In genomic region chr9:108824755-108825413, GRCm38 (mm10) we compare ENCODE assay signal across 8 mouse cellular contexts. TPM values are rescaled to one million over a fixed set of nuclear protein-coding genes. Genes with fewer than 3 reads are reported as not detected.
DNase-seq lines count a peak whose midpoint lies in the region; ATAC-seq lines count a peak whose summit lies in the region.

No protein-coding gene starts in this region.

- H3K27me3 ChIP-seq in heart, embryonic 11.5 days (ENCODE audit: control insufficient read depth, insufficient read depth, low read length), result peaks cover 68% of the 10 kb centered on the region
- H3K27me3 ChIP-seq in embryonic facial prominence, embryonic 12.5 days, result peaks cover 69% of the 10 kb centered on the region
- peaks cover 58% of the 10 kb centered on the region for H3K27me3 ChIP-seq in intestine, embryonic 16.5 days (replicated peaks; ENCODE audit: control insufficient read depth, insufficient read depth, low read length)
- H3K27me3 ChIP-seq in midbrain, embryonic 15.5 days (replicated peaks), result peaks cover 8% of the 10 kb centered on the region

- H3K4me2 ChIP-seq in heart, embryonic 11.5 days, result no peak overlapping the region
- H3K4me2 ChIP-seq in embryonic facial prominence, embryonic 12.5 days (replicated peaks), result no peak overlapping the region
- no peak overlapping the region for H3K4me2 ChIP-seq in intestine, embryonic 16.5 days (ENCODE audit: low read depth, low read length)
- peak overlapping the region; percentile 91 for H3K4me2 ChIP-seq in midbrain, embryonic 15.5 days

- no peak overlapping the region for H3K9ac ChIP-seq in heart, embryonic 11.5 days (ENCODE audit: low read depth, low read length)
- H3K9ac ChIP-seq in embryonic facial prominence, embryonic 12.5 days, result no peak overlapping the region
- no peak overlapping the region for H3K9ac ChIP-seq in intestine, embryonic 16.5 days (ENCODE audit: low read depth, low read length)
- peak overlapping the region; percentile 78 for H3K9ac ChIP-seq in midbrain, embryonic 15.5 days

- peaks cover 12% of the 10 kb centered on the region for H3K4me1 ChIP-seq in heart, embryonic 11.5 days (ENCODE audit: control insufficient read depth, insufficient read depth, low read length)
- peaks cover 10% of the 10 kb centered on the region; the same call in 1 of the 2 replicates for H3K4me1 ChIP-seq in embryonic facial prominence, embryonic 12.5 days
- peaks cover 11% of the 10 kb centered on the region for H3K4me1 ChIP-seq in intestine, embryonic 16.5 days (ENCODE audit: control insufficient read depth, insufficient read depth, low read length)
- H3K4me1 ChIP-seq in midbrain, embryonic 15.5 days, result peaks cover 37% of the 10 kb centered on the region

- no peak for ATAC-seq in heart, embryonic 11.5 days (replicated peaks; ENCODE audit: insufficient number of reproducible peaks, low FRiP score, low TSS enrichment)
- ATAC-seq in embryonic facial prominence, embryonic 12.5 days (ENCODE audit: insufficient number of reproducible peaks, insufficient read depth, low FRiP score, low TSS enrichment), result peak; percentile 22; the same call in 1 of the 2 replicates
- peak; percentile 32 for ATAC-seq in intestine, embryonic 16.5 days
- peak; percentile 92 for ATAC-seq in midbrain, embryonic 15.5 days (replicated peaks)

- DNase-seq in heart, adult 8-10 months (ENCODE audit: low spot score), result no peak
- DNase-seq in ovary, postnatal 10 days (ENCODE audit: low spot score), result no peak
- DNase-seq in kidney, postnatal 25 days, result no peak
- DNase-seq in gastrocnemius, postnatal 4 days (ENCODE audit: low spot score in 2 of 2), result no peak

- no peak overlapping the region for H3K27ac ChIP-seq in heart, embryonic 11.5 days (ENCODE audit: low read depth, low read length)
- no peak overlapping the region for H3K27ac ChIP-seq in embryonic facial prominence, embryonic 12.5 days
- H3K27ac ChIP-seq in intestine, embryonic 16.5 days (ENCODE audit: low read length), result no peak overlapping the region
- peak overlapping the region; percentile 89 for H3K27ac ChIP-seq in midbrain, embryonic 15.5 days

- WGBS in heart, embryonic 11.5 days (ENCODE audit: insufficient replicate concordance), result under 1% methylated on average over 31 of the region's 31 CpGs
- WGBS in embryonic facial prominence, embryonic 12.5 days, result 2% methylated on average over 31 of the region's 31 CpGs
- under 1% methylated on average over 31 of the region's 31 CpGs for WGBS in intestine, embryonic 16.5 days
- WGBS in midbrain, embryonic 15.5 days, result 0% methylated on average over 31 of the region's 31 CpGs

- H3K4me3 ChIP-seq in heart, embryonic 11.5 days (ENCODE audit: low read depth, low read length), result peak overlapping the region; percentile 8; the same call in 1 of the 2 replicates
- 0 out of 2 replicates have a peak overlapping the region, but pooled peaks have one; percentile 3 for H3K4me3 ChIP-seq in embryonic facial prominence, embryonic 12.5 days
- no peak overlapping the region for H3K4me3 ChIP-seq in intestine, embryonic 16.5 days (ENCODE audit: low read length)
- H3K4me3 ChIP-seq in midbrain, embryonic 15.5 days, result peak overlapping the region; percentile 68

- no peaks in the 10 kb centered on the region for H3K36me3 ChIP-seq in heart, embryonic 11.5 days (ENCODE audit: control insufficient read depth, insufficient read depth, low read length)
- no peaks in the 10 kb centered on the region for H3K36me3 ChIP-seq in embryonic facial prominence, embryonic 12.5 days
- no peaks in the 10 kb centered on the region for H3K36me3 ChIP-seq in intestine, embryonic 16.5 days (ENCODE audit: control insufficient read depth, insufficient read depth, low read length)
- peaks cover 14% of the 10 kb centered on the region; the same call in 1 of the 2 replicates for H3K36me3 ChIP-seq in midbrain, embryonic 15.5 days (replicated peaks)

- H3K9me3 ChIP-seq in heart, embryonic 11.5 days (replicated peaks; ENCODE audit: control insufficient read depth, low read length), result no peaks in the 10 kb centered on the region
- H3K9me3 ChIP-seq in embryonic facial prominence, embryonic 12.5 days, result no peaks in the 10 kb centered on the region
- H3K9me3 ChIP-seq in intestine, embryonic 16.5 days (ENCODE audit: control insufficient read depth, low read length), result no peaks in the 10 kb centered on the region
- H3K9me3 ChIP-seq in midbrain, embryonic 15.5 days, result no peaks in the 10 kb centered on the region

RNA-seq across cellular contexts. Expression of gene Celsr3, which starts 1.2 kb away (rescaled TPM):
- 0.04 and 0.10 TPM in 2 replicates for polyA plus RNA-seq in heart, embryonic 11.5 days (2014; fragmentation: Nextera tagmentation; extraction: Ambion mirVana)
- under 1 TPM in 3 of 4 experiments, not detected in 1; 0.03 to 0.32 (median 0.28) TPM for total RNA-seq in heart, adult 8-10 months (2022)
- polyA plus RNA-seq in embryonic facial prominence, embryonic 12.5 days (2016; fragmentation: Nextera tagmentation; extraction: Ambion mirVana), result 1.2 and 2.1 TPM in 2 replicates
- 0.47 and 0.61 TPM in 2 replicates for polyA plus RNA-seq in intestine, embryonic 16.5 days (2015; fragmentation: Nextera tagmentation; extraction: Ambion mirVana)
- 19.6 and 21.3 TPM in 2 replicates for polyA plus RNA-seq in midbrain, embryonic 15.5 days (2015; fragmentation: Nextera tagmentation; extraction: Ambion mirVana)
- total RNA-seq in gastrocnemius, postnatal 4 days (2021), result under 1 TPM; 0.22 to 0.31 TPM

RNA-seq across cellular contexts. Expression of gene Nckipsd, which starts 16.7 kb away (rescaled TPM):
- 7.3 and 9.5 TPM in 2 replicates for polyA plus RNA-seq in heart, embryonic 11.5 days (2014; fragmentation: Nextera tagmentation; extraction: Ambion mirVana)
- total RNA-seq in heart, adult 8-10 months (2022), result 1 to 10 TPM; 7.4 to 9.2 (median 8.0) TPM
- 24.2 and 25.7 TPM in 2 replicates for polyA plus RNA-seq in embryonic facial prominence, embryonic 12.5 days (2016; fragmentation: Nextera tagmentation; extraction: Ambion mirVana)
- polyA plus RNA-seq in intestine, embryonic 16.5 days (2015; fragmentation: Nextera tagmentation; extraction: Ambion mirVana), result 11.3 and 14.5 TPM in 2 replicates
- 34.9 and 38.1 TPM in 2 replicates for polyA plus RNA-seq in midbrain, embryonic 15.5 days (2015; fragmentation: Nextera tagmentation; extraction: Ambion mirVana)
- 1 to 10 TPM; 6.6 to 9.2 TPM for total RNA-seq in gastrocnemius, postnatal 4 days (2021)

RNA-seq across cellular contexts. Expression of gene Slc26a6, which starts 28.2 kb away (rescaled TPM):
- 6.3 and 7.0 TPM in 2 replicates for polyA plus RNA-seq in heart, embryonic 11.5 days (2014; fragmentation: Nextera tagmentation; extraction: Ambion mirVana)
- 10 to 100 TPM; 16.6 to 23.6 (median 21.4) TPM for total RNA-seq in heart, adult 8-10 months (2022)
- polyA plus RNA-seq in embryonic facial prominence, embryonic 12.5 days (2016; fragmentation: Nextera tagmentation; extraction: Ambion mirVana), result 20.5 and 22.5 TPM in 2 replicates
- polyA plus RNA-seq in intestine, embryonic 16.5 days (2015; fragmentation: Nextera tagmentation; extraction: Ambion mirVana), result 75.9 and 94.2 TPM in 2 replicates
- 16.7 and 17.8 TPM in 2 replicates for polyA plus RNA-seq in midbrain, embryonic 15.5 days (2015; fragmentation: Nextera tagmentation; extraction: Ambion mirVana)
- total RNA-seq in gastrocnemius, postnatal 4 days (2021), result 10 to 100 TPM in 1 of 2 experiments, 1 to 10 TPM in 1; 9.8 to 11.2 TPM

RNA-seq across cellular contexts. Expression of gene Ip6k2, which starts 41.3 kb away (rescaled TPM):
- polyA plus RNA-seq in heart, embryonic 11.5 days (2014; fragmentation: Nextera tagmentation; extraction: Ambion mirVana), result 44.3 and 48.7 TPM in 2 replicates
- total RNA-seq in heart, adult 8-10 months (2022), result 10 to 100 TPM; 13.7 to 24.9 (median 21.2) TPM
- polyA plus RNA-seq in embryonic facial prominence, embryonic 12.5 days (2016; fragmentation: Nextera tagmentation; extraction: Ambion mirVana), result 145 and 147 TPM in 2 replicates
- 57.2 and 59.4 TPM in 2 replicates for polyA plus RNA-seq in intestine, embryonic 16.5 days (2015; fragmentation: Nextera tagmentation; extraction: Ambion mirVana)
- polyA plus RNA-seq in midbrain, embryonic 15.5 days (2015; fragmentation: Nextera tagmentation; extraction: Ambion mirVana), result 230 and 239 TPM in 2 replicates
- total RNA-seq in gastrocnemius, postnatal 4 days (2021), result 10 to 100 TPM; 43.7 to 44.3 TPM
